Comparison of ENCODE assay signal across 16 mouse cellular contexts in genomic region chr13:46294365-46294764, GRCm38 (mm10). TPM values are rescaled to one million over a fixed set of nuclear protein-coding genes. Genes with fewer than 3 reads are reported as not detected.
"Had no signal": no experiment of that assay in that cellular context is flagged by ENCODE, and none has a peak within 500 bp of the region (broad histone marks: within the 10 kb centered on the region; RNA-seq: fewer than 3 reads in every experiment).

No protein-coding gene starts in this region.

- H3K27me3 ChIP-seq: liver, embryonic 15.5 days; lung, embryonic 15.5 days; midbrain, embryonic 15.5 days; neural tube, embryonic 12.5 days had no signal

- H3K4me3 ChIP-seq: left cerebral cortex, adult 2 months; limb, embryonic 10.5 days; liver, embryonic 15.5 days; lung, embryonic 15.5 days; megakaryocyte, embryonic 14.5 days; midbrain, embryonic 15.5 days; neural tube, embryonic 12.5 days had no signal

- H3K27ac ChIP-seq: hindbrain, embryonic 14.5 days; left cerebral cortex, adult 2 months; limb, embryonic 10.5 days; liver, embryonic 15.5 days; lung, embryonic 15.5 days; macrophage; midbrain, embryonic 15.5 days; neural tube, embryonic 12.5 days had no signal

- H3K4me1 ChIP-seq: limb, embryonic 10.5 days; liver, embryonic 15.5 days; lung, embryonic 15.5 days; megakaryocyte, embryonic 14.5 days; midbrain, embryonic 15.5 days; neural tube, embryonic 12.5 days had no signal

- H3K36me3 ChIP-seq: limb, embryonic 10.5 days; liver, embryonic 15.5 days; lung, embryonic 15.5 days; midbrain, embryonic 15.5 days; neural tube, embryonic 12.5 days had no signal

- H3K4me2 ChIP-seq: hindbrain, embryonic 14.5 days; liver, embryonic 15.5 days; lung, embryonic 15.5 days; midbrain, embryonic 11.5 days; midbrain, embryonic 15.5 days; neural tube, embryonic 12.5 days had no signal

- H3K9ac ChIP-seq: hindbrain, embryonic 14.5 days; liver, embryonic 15.5 days; lung, embryonic 15.5 days; midbrain, embryonic 15.5 days; neural tube, embryonic 12.5 days had no signal

- H3K9me3 ChIP-seq: limb, embryonic 10.5 days; liver, embryonic 15.5 days; lung, embryonic 15.5 days; megakaryocyte, embryonic 14.5 days; midbrain, embryonic 15.5 days; neural tube, embryonic 12.5 days had no signal

- DNase-seq: lung, postnatal 14 days; right cerebral cortex, postnatal 4 days; spleen, adult 18-20 months; thymus, adult 18-20 months; thymus, postnatal 14 days had no signal

- ATAC-seq: midbrain, embryonic 15.5 days had no signal

RNA-seq across cellular contexts. Expression of gene Stmnd1, which starts 20.8 kb away (rescaled TPM):
- polyA plus RNA-seq: limb, embryonic 10.5 days; liver, embryonic 15.5 days; macrophage; midbrain, embryonic 15.5 days; neural tube, embryonic 12.5 days; stomach, embryonic 14.5 days had no signal
